Mouse (Mus musculus): ENCODE measurements at regions not wholly inside any gene's neighbourhood (a gene's known extent, or its start where the extent isn't known, plus 50 kb on each side); places are given as distances from the start of the nearest gene placed in this dataset.

DNA sequence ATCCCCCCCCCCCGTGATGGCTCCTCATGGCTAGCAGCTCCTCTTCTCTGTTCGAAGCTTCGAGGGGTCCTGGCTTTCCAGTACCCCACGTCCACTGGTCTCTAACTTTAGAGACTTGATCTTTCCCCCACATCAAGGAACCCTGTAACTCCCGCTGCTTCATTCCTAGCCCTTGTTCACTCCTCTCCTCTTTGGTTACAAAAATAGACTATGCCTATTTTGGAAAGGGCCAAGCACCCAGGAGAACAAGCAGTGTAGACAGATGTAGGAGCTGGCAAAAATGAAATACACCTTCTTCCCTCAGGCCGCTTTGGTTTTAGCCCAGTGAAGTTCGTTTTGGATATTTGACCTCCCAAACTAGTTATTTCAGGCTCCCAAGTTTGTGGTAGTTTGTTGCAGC lies 621.9 kb upstream of the Gm19410 start:
- Histone ChIP-seq H3K4me2 (ENCODE audit: low read depth, low read length) (no peak overlapping the region), H3K27ac (no peak overlapping the region), H3K36me3 (ENCODE audit: insufficient read depth, low read length) (no peaks in the 10 kb centered on the region), H3K9me3 (ENCODE audit: low read length) (no peaks in the 10 kb centered on the region), H3K4me1 (ENCODE audit: insufficient read depth, low read length) (no peaks in the 10 kb centered on the region), H3K9ac (replicated peaks; ENCODE audit: low read length) (no peak overlapping the region), H3K27me3 (ENCODE audit: insufficient read depth, low read length) (no peaks in the 10 kb centered on the region), H3K4me3 (ENCODE audit: low read length) (no peak overlapping the region)
- DNase-seq (ENCODE audit: low spot score) (no peak), ATAC-seq (no peak)
- TF ChIP-seq CTCF (IDR thresholded peaks at IDR 0.05; ENCODE audit: low read depth), result no peak
- WGBS, result 66% methylated on average over 7 of the region's 7 CpGs

DNA sequence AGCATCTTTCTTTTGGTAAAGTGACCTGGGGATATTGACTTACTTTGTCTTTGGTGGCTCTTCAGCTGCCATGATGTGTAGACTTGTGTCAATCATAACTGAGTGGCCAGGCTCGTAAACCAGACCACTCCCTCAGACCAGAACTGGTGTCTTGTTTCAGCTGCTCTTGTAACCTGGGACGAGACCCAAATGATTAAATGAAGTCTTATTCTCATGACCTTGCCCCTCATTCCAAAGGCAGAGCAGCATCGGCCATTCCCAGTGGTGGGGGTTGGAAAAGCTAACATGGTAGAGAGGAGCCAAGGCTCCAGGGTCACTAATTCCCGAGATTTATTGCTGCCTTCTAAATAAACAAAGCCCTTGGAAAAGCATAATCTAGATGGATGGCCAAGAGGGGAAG lies 621.2 kb upstream of the Gm19410 start:
- no peak overlapping the region for H3K9ac ChIP-seq (replicated peaks; ENCODE audit: low read length)
- no peak for DNase-seq (ENCODE audit: low spot score)
- H3K9me3 ChIP-seq (ENCODE audit: low read length), result no peaks in the 10 kb centered on the region
- H3K4me1 ChIP-seq (ENCODE audit: insufficient read depth, low read length), result no peaks in the 10 kb centered on the region
- no peak for ATAC-seq
- no peak overlapping the region for H3K27ac ChIP-seq
- TF ChIP-seq CTCF (IDR thresholded peaks at IDR 0.05; ENCODE audit: low read depth), result no peak
- no peaks in the 10 kb centered on the region for H3K27me3 ChIP-seq (ENCODE audit: insufficient read depth, low read length)
- H3K4me3 ChIP-seq (ENCODE audit: low read length), result no peak overlapping the region
- H3K4me2 ChIP-seq (ENCODE audit: low read depth, low read length), result no peak overlapping the region
- WGBS, result 77% methylated on average over 4 of the region's 4 CpGs
- no peaks in the 10 kb centered on the region for H3K36me3 ChIP-seq (ENCODE audit: insufficient read depth, low read length)

DNA sequence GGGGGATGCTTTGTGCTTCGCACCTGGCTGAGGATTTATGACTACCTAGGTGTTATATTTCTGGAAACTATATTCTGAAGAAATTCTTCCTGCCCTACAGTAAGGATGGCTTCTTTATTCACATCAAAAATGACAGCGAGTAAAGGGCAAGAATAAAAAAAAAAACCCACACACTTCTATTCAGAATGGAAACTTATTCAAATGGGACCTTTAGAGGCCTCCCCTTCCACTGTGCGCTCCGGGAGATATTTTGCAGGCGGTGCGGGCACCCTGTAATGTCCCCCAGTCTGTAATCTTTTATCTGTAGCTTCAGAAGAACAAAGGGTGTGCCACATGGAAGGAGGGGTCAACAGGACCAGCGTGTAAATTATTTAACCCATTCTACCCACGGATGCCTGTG lies 618.1 kb upstream of the Gm19410 start:
- WGBS, result 80% methylated on average over 8 of the region's 8 CpGs

GRCm38 (mm10) chr8:35147967-35148366 lies 617.6 kb upstream of the Gm19410 start:
- Histone ChIP-seq H3K27ac (no peak overlapping the region), H3K4me2 (ENCODE audit: low read depth, low read length) (no peak overlapping the region), H3K27me3 (ENCODE audit: insufficient read depth, low read length) (no peaks in the 10 kb centered on the region), H3K9ac (replicated peaks; ENCODE audit: low read length) (no peak overlapping the region), H3K36me3 (ENCODE audit: insufficient read depth, low read length) (no peaks in the 10 kb centered on the region), H3K4me3 (ENCODE audit: low read length) (no peak overlapping the region), H3K9me3 (ENCODE audit: low read length) (no peaks in the 10 kb centered on the region), H3K4me1 (ENCODE audit: insufficient read depth, low read length) (no peaks in the 10 kb centered on the region)
- 93% methylated on average over 8 of the region's 8 CpGs for WGBS
- TF ChIP-seq CTCF (IDR thresholded peaks at IDR 0.05; ENCODE audit: low read depth), result no peak
- ATAC-seq, result no peak
- DNase-seq (ENCODE audit: low spot score), result no peak

More for the DNA sequence above, 618.1 kb upstream of the Gm19410 start:
- Histone ChIP-seq H3K36me3 (ENCODE audit: insufficient read depth, low read length) (no peaks in the 10 kb centered on the region), H3K4me2 (ENCODE audit: low read depth, low read length) (no peak overlapping the region), H3K27me3 (ENCODE audit: insufficient read depth, low read length) (no peaks in the 10 kb centered on the region), H3K9ac (replicated peaks; ENCODE audit: low read length) (no peak overlapping the region), H3K4me3 (ENCODE audit: low read length) (no peak overlapping the region), H3K27ac (no peak overlapping the region), H3K9me3 (ENCODE audit: low read length) (no peaks in the 10 kb centered on the region), H3K4me1 (ENCODE audit: insufficient read depth, low read length) (no peaks in the 10 kb centered on the region)
- DNase-seq (ENCODE audit: low spot score) (no peak), ATAC-seq (no peak)
- no peak for TF ChIP-seq CTCF (IDR thresholded peaks at IDR 0.05; ENCODE audit: low read depth)

GRCm38 (mm10) chr8:35152585-35152984 lies 613.0 kb upstream of the Gm19410 start:
- ATAC-seq (no peak), DNase-seq (ENCODE audit: low spot score) (no peak)
- Histone ChIP-seq H3K4me2 (ENCODE audit: low read depth, low read length) (no peak overlapping the region), H3K4me3 (ENCODE audit: low read length) (no peak overlapping the region), H3K27me3 (ENCODE audit: insufficient read depth, low read length) (no peaks in the 10 kb centered on the region), H3K36me3 (ENCODE audit: insufficient read depth, low read length) (no peaks in the 10 kb centered on the region), H3K9me3 (ENCODE audit: low read length) (no peaks in the 10 kb centered on the region), H3K4me1 (ENCODE audit: insufficient read depth, low read length) (no peaks in the 10 kb centered on the region), H3K9ac (replicated peaks; ENCODE audit: low read length) (no peak overlapping the region), H3K27ac (no peak overlapping the region)
- WGBS, result 70% methylated on average over 8 of the region's 8 CpGs
- TF ChIP-seq CTCF (IDR thresholded peaks at IDR 0.05; ENCODE audit: low read depth), result no peak

GRCm38 (mm10) chr8:35156272-35156671 lies 609.3 kb upstream of the Gm19410 start:
- no peak overlapping the region for H3K9ac ChIP-seq (replicated peaks; ENCODE audit: low read length)
- DNase-seq (ENCODE audit: low spot score) (no peak), ATAC-seq (no peak)
- WGBS, result 31% methylated on average over 5 of the region's 5 CpGs
- no peaks in the 10 kb centered on the region for H3K27me3 ChIP-seq (ENCODE audit: insufficient read depth, low read length)
- H3K36me3 ChIP-seq (ENCODE audit: insufficient read depth, low read length), result no peaks in the 10 kb centered on the region
- H3K9me3 ChIP-seq (ENCODE audit: low read length), result no peaks in the 10 kb centered on the region
- no peaks in the 10 kb centered on the region for H3K4me1 ChIP-seq (ENCODE audit: insufficient read depth, low read length)
- no peak overlapping the region for H3K4me2 ChIP-seq (ENCODE audit: low read depth, low read length)
- no peak for TF ChIP-seq CTCF (IDR thresholded peaks at IDR 0.05; ENCODE audit: low read depth)
- H3K27ac ChIP-seq, result no peak overlapping the region
- no peak overlapping the region for H3K4me3 ChIP-seq (ENCODE audit: low read length)

GRCm38 (mm10) chr8:35157711-35158110 lies 607.9 kb upstream of the Gm19410 start:
- Histone ChIP-seq H3K36me3 (ENCODE audit: insufficient read depth, low read length) (no peaks in the 10 kb centered on the region), H3K9me3 (ENCODE audit: low read length) (no peaks in the 10 kb centered on the region), H3K27ac (no peak overlapping the region), H3K4me3 (ENCODE audit: low read length) (no peak overlapping the region), H3K4me1 (ENCODE audit: insufficient read depth, low read length) (no peaks in the 10 kb centered on the region), H3K27me3 (ENCODE audit: insufficient read depth, low read length) (no peaks in the 10 kb centered on the region), H3K4me2 (ENCODE audit: low read depth, low read length) (no peak overlapping the region), H3K9ac (replicated peaks; ENCODE audit: low read length) (no peak overlapping the region)
- DNase-seq (ENCODE audit: low spot score) (no peak), ATAC-seq (no peak)
- 64% methylated on average over 6 of the region's 6 CpGs for whole genome bisulfite sequencing
- no peak for TF ChIP-seq CTCF (IDR thresholded peaks at IDR 0.05; ENCODE audit: low read depth)
